Mouse (Mus musculus): Measurements from ENCODE around the gene Nemp2.

DNA sequence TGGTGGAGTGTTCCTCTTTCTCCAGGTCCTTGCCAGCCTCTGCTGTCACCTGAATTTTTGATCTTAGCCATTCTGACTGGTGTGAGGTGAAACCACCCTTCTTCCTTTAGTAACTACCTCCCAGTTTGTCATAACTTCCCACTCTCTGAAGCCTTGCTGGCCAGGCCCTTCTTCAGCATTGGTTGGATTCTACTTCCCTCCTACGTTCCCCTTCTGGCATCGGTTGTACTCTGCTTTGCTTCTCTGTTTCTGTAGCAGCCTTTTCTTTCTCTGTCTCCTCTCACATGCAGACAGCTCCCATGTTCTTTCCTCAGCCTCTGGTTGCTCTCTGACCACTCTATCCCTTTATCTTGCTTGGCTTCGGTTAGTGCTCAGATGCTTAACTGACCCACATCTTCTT, 29.0 kb upstream of the Nemp2 start:
- no peak for TF ChIP-seq GATA1 (IDR thresholded peaks at IDR 0.05; ENCODE audit: borderline replicate concordance, low read length)
- TF ChIP-seq FLI1 (IDR thresholded peaks at IDR 0.05; ENCODE audit: low read length): no peak

All from megakaryocyte, embryonic 14.5 days (primary cell).